Mouse (Mus musculus): ENCODE measurements at regions not wholly inside any gene's neighbourhood (a gene's known extent, or its start where the extent isn't known, plus 50 kb on each side); places are given as distances from the start of the nearest gene placed in this dataset.
"Not testable (repeated sequence)": the region's sequence is repeated elsewhere in the genome, so short reads cannot be mapped to it uniquely, and the experiment has no call there.

- ATAC-seq (replicated peaks; ENCODE audit: extremely low read depth, insufficient read depth, low FRiP score), result no peak
- Histone ChIP-seq H3K4me2 (ENCODE audit: low read depth, low read length) (no peak overlapping the region), H3K9ac (ENCODE audit: low read length) (no peak overlapping the region), H3K9me3 (replicated peaks; ENCODE audit: control insufficient read depth, low read length) (no peaks in the 10 kb centered on the region), H3K4me3 (ENCODE audit: low read length) (no peak overlapping the region), H3K4me1 (ENCODE audit: control insufficient read depth, insufficient read depth, low read length) (peaks cover 9% of the 10 kb centered on the region), H3K27ac (ENCODE audit: low read length) (no peak overlapping the region), H3K36me3 (ENCODE audit: control insufficient read depth, insufficient read depth) (no peaks in the 10 kb centered on the region), H3K27me3 (ENCODE audit: control insufficient read depth, insufficient read depth, low read length) (no peaks in the 10 kb centered on the region)
- 56% methylated on average over 4 of the region's 4 CpGs for WGBS
Observed at GRCm38 (mm10) chr15:90818161-90818560, 138.9 kb upstream of the Cpne8 start.

GRCm38 (mm10) chr15:90813907-90814306 lies 134.7 kb upstream of the Cpne8 start:
- Histone ChIP-seq H3K27ac (ENCODE audit: low read length) (no peak overlapping the region), H3K36me3 (ENCODE audit: control insufficient read depth, insufficient read depth) (no peaks in the 10 kb centered on the region), H3K4me3 (ENCODE audit: low read length) (no peak overlapping the region), H3K27me3 (ENCODE audit: control insufficient read depth, insufficient read depth, low read length) (no peaks in the 10 kb centered on the region), H3K9ac (ENCODE audit: low read length) (no peak overlapping the region), H3K4me2 (ENCODE audit: low read depth, low read length) (peak overlapping the region; percentile 15; the same call in 1 of the 2 replicates), H3K4me1 (ENCODE audit: control insufficient read depth, insufficient read depth, low read length) (peaks cover 16% of the 10 kb centered on the region), H3K9me3 (replicated peaks; ENCODE audit: control insufficient read depth, low read length) (no peaks in the 10 kb centered on the region)
- ATAC-seq (replicated peaks; ENCODE audit: extremely low read depth, insufficient read depth, low FRiP score), result no peak
- WGBS, result 38% methylated on average over 5 of the region's 5 CpGs

GRCm38 (mm10) chr15:90810341-90810740 lies 131.1 kb upstream of the Cpne8 start:
- no peak overlapping the region for H3K4me2 ChIP-seq (ENCODE audit: low read depth, low read length)
- peaks cover 16% of the 10 kb centered on the region for H3K4me1 ChIP-seq (ENCODE audit: control insufficient read depth, insufficient read depth, low read length)
- no peak overlapping the region for H3K4me3 ChIP-seq (ENCODE audit: low read length)
- 78% methylated on average over 3 of the region's 3 CpGs for WGBS
- H3K9ac ChIP-seq (ENCODE audit: low read length), result no peak overlapping the region
- no peaks in the 10 kb centered on the region for H3K36me3 ChIP-seq (ENCODE audit: control insufficient read depth, insufficient read depth)
- H3K27me3 ChIP-seq (ENCODE audit: control insufficient read depth, insufficient read depth, low read length), result no peaks in the 10 kb centered on the region
- no peak for ATAC-seq (replicated peaks; ENCODE audit: extremely low read depth, insufficient read depth, low FRiP score)
- H3K9me3 ChIP-seq (replicated peaks; ENCODE audit: control insufficient read depth, low read length), result no peaks in the 10 kb centered on the region
- no peak overlapping the region for H3K27ac ChIP-seq (ENCODE audit: low read length)

- no peak overlapping the region for H3K4me3 ChIP-seq (ENCODE audit: low read length)
- H3K9ac ChIP-seq (ENCODE audit: low read length), result no peak overlapping the region
- H3K27me3 ChIP-seq (ENCODE audit: control insufficient read depth, insufficient read depth, low read length), result no peaks in the 10 kb centered on the region
- no peaks in the 10 kb centered on the region for H3K36me3 ChIP-seq (ENCODE audit: control insufficient read depth, insufficient read depth)
- no peaks in the 10 kb centered on the region for H3K9me3 ChIP-seq (replicated peaks; ENCODE audit: control insufficient read depth, low read length)
- ATAC-seq (replicated peaks; ENCODE audit: extremely low read depth, insufficient read depth, low FRiP score), result no peak
- no peak overlapping the region for H3K27ac ChIP-seq (ENCODE audit: low read length)
- 64% methylated on average over 6 of the region's 6 CpGs for WGBS
- H3K4me2 ChIP-seq (ENCODE audit: low read depth, low read length), result no peak overlapping the region
- peaks cover 7% of the 10 kb centered on the region for H3K4me1 ChIP-seq (ENCODE audit: control insufficient read depth, insufficient read depth, low read length)
Observed at GRCm38 (mm10) chr15:90808236-90808635, 129.0 kb upstream of the Cpne8 start.

- Histone ChIP-seq H3K4me2 (ENCODE audit: low read depth, low read length) (no peak overlapping the region), H3K27me3 (ENCODE audit: control insufficient read depth, insufficient read depth, low read length) (no peaks in the 10 kb centered on the region), H3K4me1 (ENCODE audit: control insufficient read depth, insufficient read depth, low read length) (no peaks in the 10 kb centered on the region), H3K9me3 (replicated peaks; ENCODE audit: control insufficient read depth, low read length) (no peaks in the 10 kb centered on the region), H3K9ac (ENCODE audit: low read length) (no peak overlapping the region), H3K27ac (ENCODE audit: low read length) (no peak overlapping the region), H3K36me3 (ENCODE audit: control insufficient read depth, insufficient read depth) (no peaks in the 10 kb centered on the region), H3K4me3 (ENCODE audit: low read length) (no peak overlapping the region)
- 67% methylated on average over 7 of the region's 8 CpGs for WGBS
- ATAC-seq (replicated peaks; ENCODE audit: extremely low read depth, insufficient read depth, low FRiP score), result no peak
Observed at GRCm38 (mm10) chr15:90798056-90798455, 118.8 kb upstream of the Cpne8 start.

DNA sequence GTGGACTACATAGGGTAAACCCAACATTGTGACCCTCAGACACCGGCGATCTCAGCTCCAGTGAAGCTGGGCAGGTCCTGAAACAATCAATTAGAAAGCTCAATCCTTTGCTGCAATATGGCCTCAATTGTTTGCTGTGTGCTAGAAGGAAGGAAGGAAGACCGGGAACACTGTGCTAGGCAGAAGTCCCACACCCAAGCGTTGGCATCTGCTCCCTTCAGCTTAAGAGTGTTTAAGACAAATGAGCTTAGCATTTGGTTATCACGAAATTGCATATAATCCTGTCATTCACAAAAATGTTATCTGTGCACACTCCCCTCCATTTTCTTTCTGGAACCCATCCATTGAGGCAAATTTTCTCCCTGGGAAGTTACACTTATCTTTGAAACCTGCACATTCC lies 110.7 kb upstream of the Cpne8 start:
- Histone ChIP-seq H3K4me2 (ENCODE audit: low read depth, low read length) (no peak overlapping the region), H3K27ac (ENCODE audit: low read length) (no peak overlapping the region), H3K9me3 (replicated peaks; ENCODE audit: control insufficient read depth, low read length) (no peaks in the 10 kb centered on the region), H3K9ac (ENCODE audit: low read length) (no peak overlapping the region), H3K36me3 (ENCODE audit: control insufficient read depth, insufficient read depth) (no peaks in the 10 kb centered on the region), H3K4me1 (ENCODE audit: control insufficient read depth, insufficient read depth, low read length) (no peaks in the 10 kb centered on the region), H3K4me3 (ENCODE audit: low read length) (no peak overlapping the region), H3K27me3 (ENCODE audit: control insufficient read depth, insufficient read depth, low read length) (no peaks in the 10 kb centered on the region)
- 66% methylated on average over 5 of the region's 5 CpGs for WGBS
- no peak for ATAC-seq (replicated peaks; ENCODE audit: extremely low read depth, insufficient read depth, low FRiP score)

GRCm38 (mm10) chr15:90784741-90785140 lies 105.5 kb upstream of the Cpne8 start:
- Histone ChIP-seq H3K9me3 (replicated peaks; ENCODE audit: control insufficient read depth, low read length) (no peaks in the 10 kb centered on the region), H3K9ac (ENCODE audit: low read length) (no peak overlapping the region), H3K4me3 (ENCODE audit: low read length) (no peak overlapping the region), H3K4me1 (ENCODE audit: control insufficient read depth, insufficient read depth, low read length) (no peaks in the 10 kb centered on the region), H3K27ac (ENCODE audit: low read length) (no peak overlapping the region), H3K27me3 (ENCODE audit: control insufficient read depth, insufficient read depth, low read length) (no peaks in the 10 kb centered on the region), H3K4me2 (ENCODE audit: low read depth, low read length) (no peak overlapping the region), H3K36me3 (ENCODE audit: control insufficient read depth, insufficient read depth) (no peaks in the 10 kb centered on the region)
- 83% methylated on average over 5 of the region's 5 CpGs for WGBS
- ATAC-seq (replicated peaks; ENCODE audit: extremely low read depth, insufficient read depth, low FRiP score), result no peak

DNA sequence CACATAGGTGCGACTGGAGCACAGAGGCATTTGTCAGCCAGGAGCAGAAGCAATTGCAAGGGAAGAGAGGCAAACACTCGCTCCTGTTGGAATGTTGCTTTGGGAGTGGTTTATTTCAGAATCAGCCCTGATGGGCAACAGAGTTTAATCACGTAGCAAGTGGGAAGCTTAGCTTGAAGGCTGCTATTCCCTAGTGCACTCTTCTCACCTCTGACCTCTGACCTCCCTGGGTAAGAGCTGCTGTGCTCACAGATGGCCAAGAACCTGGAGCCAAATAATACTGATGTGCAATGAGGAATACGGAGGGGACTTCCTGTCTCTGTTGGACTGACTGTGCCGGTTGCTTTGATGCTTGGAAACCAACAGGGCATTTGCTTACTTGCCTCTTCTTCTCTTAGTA lies 88.3 kb upstream of the Cpne8 start:
- H3K36me3 ChIP-seq (ENCODE audit: control insufficient read depth, insufficient read depth), result no peaks in the 10 kb centered on the region
- H3K27ac ChIP-seq (ENCODE audit: low read length), result no peak overlapping the region
- H3K4me3 ChIP-seq (ENCODE audit: low read length), result no peak overlapping the region
- no peaks in the 10 kb centered on the region for H3K27me3 ChIP-seq (ENCODE audit: control insufficient read depth, insufficient read depth, low read length)
- 51% methylated on average over 5 of the region's 5 CpGs for WGBS
- no peak overlapping the region for H3K4me2 ChIP-seq (ENCODE audit: low read depth, low read length)
- ATAC-seq (replicated peaks; ENCODE audit: extremely low read depth, insufficient read depth, low FRiP score), result no peak
- peaks cover 3% of the 10 kb centered on the region; the same call in 1 of the 2 replicates for H3K9me3 ChIP-seq (replicated peaks; ENCODE audit: control insufficient read depth, low read length)
- no peak overlapping the region for H3K9ac ChIP-seq (ENCODE audit: low read length)
- no peaks in the 10 kb centered on the region for H3K4me1 ChIP-seq (ENCODE audit: control insufficient read depth, insufficient read depth, low read length)

DNA sequence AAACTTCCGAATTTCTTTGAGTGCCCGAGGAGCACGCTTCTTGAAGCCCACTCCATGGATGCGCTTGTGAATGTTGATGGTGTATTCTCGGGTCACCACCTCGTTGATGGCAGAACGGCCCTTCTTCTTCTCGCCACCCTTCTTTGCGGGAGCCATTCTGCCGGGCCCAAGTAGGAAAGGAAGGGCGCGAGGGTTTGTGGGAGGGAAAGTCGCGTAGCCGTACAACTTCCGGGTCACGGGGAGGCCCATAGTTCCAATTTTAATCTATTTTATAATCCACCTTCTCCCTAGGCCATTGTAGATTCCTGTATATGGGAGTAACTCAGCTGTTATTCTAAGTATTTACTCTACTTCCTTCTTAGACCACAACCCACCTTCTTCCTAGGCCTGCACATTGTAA lies 85.3 kb upstream of the Cpne8 start:
- not testable (repeated sequence) for H3K4me2 ChIP-seq (ENCODE audit: low read depth, low read length); H3K9me3 ChIP-seq (replicated peaks; ENCODE audit: control insufficient read depth, low read length); H3K4me1 ChIP-seq (ENCODE audit: control insufficient read depth, insufficient read depth, low read length); H3K36me3 ChIP-seq (ENCODE audit: control insufficient read depth, insufficient read depth); H3K9ac ChIP-seq (ENCODE audit: low read length); ATAC-seq (replicated peaks; ENCODE audit: extremely low read depth, insufficient read depth, low FRiP score); H3K4me3 ChIP-seq (ENCODE audit: low read length); H3K27me3 ChIP-seq (ENCODE audit: control insufficient read depth, insufficient read depth, low read length); H3K27ac ChIP-seq (ENCODE audit: low read length)
- WGBS, result 93% methylated on average over 8 of the region's 17 CpGs

- no peaks in the 10 kb centered on the region for H3K9me3 ChIP-seq (replicated peaks; ENCODE audit: control insufficient read depth, low read length)
- H3K4me1 ChIP-seq (ENCODE audit: control insufficient read depth, insufficient read depth, low read length), result no peaks in the 10 kb centered on the region
- H3K4me3 ChIP-seq (ENCODE audit: low read length), result no peak overlapping the region
- no peak for ATAC-seq (replicated peaks; ENCODE audit: extremely low read depth, insufficient read depth, low FRiP score)
- no peak overlapping the region for H3K9ac ChIP-seq (ENCODE audit: low read length)
- WGBS, result 86% methylated on average over 7 of the region's 7 CpGs
- H3K4me2 ChIP-seq (ENCODE audit: low read depth, low read length), result no peak overlapping the region
- no peak overlapping the region for H3K27ac ChIP-seq (ENCODE audit: low read length)
- H3K36me3 ChIP-seq (ENCODE audit: control insufficient read depth, insufficient read depth), result no peaks in the 10 kb centered on the region
- no peaks in the 10 kb centered on the region for H3K27me3 ChIP-seq (ENCODE audit: control insufficient read depth, insufficient read depth, low read length)
Observed at GRCm38 (mm10) chr15:90733891-90734290, 54.7 kb upstream of the Cpne8 start.
